ENCODE assay signal across 8 mouse cellular contexts in the genomic region with DNA sequence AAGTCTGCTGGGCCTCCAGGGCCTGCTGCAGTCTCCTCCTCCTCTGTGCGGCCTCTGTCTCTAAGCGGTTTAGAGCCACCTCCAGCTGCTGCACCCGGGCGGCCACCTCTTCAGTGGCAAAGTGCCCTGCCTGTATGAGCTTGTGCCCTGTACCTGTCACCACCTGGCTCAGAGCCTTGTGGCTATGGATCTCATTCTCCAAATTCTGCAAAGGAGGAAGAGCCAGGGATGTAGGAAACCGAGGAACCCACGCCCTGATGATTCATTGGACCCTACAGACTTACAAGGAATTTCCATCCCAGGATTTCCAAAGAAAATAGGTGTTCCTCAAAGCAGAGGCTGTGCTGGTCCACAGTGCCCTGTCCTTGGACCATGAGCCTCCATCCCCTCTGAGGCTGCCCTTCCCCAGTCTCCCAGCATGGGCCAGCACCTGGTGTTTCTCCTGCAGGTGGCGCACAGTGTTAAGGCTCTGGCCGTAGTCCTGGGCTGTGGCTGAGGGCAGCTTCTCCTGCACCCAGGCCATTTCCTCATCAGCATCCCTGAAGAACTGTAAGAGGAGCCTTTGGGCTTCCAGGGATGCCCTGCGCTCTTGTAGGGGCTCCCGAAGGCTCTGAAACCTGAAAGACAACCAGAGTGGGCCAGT. TPM values are rescaled to one million over a fixed set of nuclear protein-coding genes. Genes with fewer than 3 reads are reported as not detected.
DNase-seq lines count a peak whose midpoint lies in the region; ATAC-seq and TF ChIP-seq lines count a peak whose summit lies in the region.

No protein-coding gene starts in this region.

- no peak for ATAC-seq in hindbrain, embryonic 13.5 days (ENCODE audit: low FRiP score)

- peak; percentile 31 for TF ChIP-seq RAD21 in MEL (IDR thresholded peaks at IDR 0.05; ENCODE audit: low read depth, low read length)

- no peaks in the 10 kb centered on the region for H3K27me3 ChIP-seq in hindbrain, embryonic 10.5 days (ENCODE audit: insufficient read depth, poor library complexity, severe bottlenecking)
- H3K27me3 ChIP-seq in hindbrain, embryonic 13.5 days: 0 out of 2 replicates have a peak, but pooled peaks cover 4% of the 10 kb centered on the region
- no peaks in the 10 kb centered on the region; a peak in 1 of 4 replicates for H3K27me3 ChIP-seq in MEL (ENCODE audit: control insufficient read depth in 1 of 2, insufficient read depth in 2 of 2, low read length in 2 of 2)

- peak in 2 of 3 experiments; percentile 57 to 62; a peak in 5 of 6 replicates for TF ChIP-seq CTCF in MEL (IDR thresholded peaks at IDR 0.05 in 2 of 3, conservative IDR thresholded peaks at IDR 0.05 in 1 of 3; ENCODE audit: control insufficient read depth in 1 of 3, insufficient read depth in 1 of 3, low read depth in 2 of 3, low read length in 3 of 3, poor library complexity in 1 of 3, severe bottlenecking in 1 of 3)

- 65% methylated on average over 10 of the region's 10 CpGs for WGBS in hindbrain, embryonic 10.5 days
- 60% methylated on average over 10 of the region's 10 CpGs for WGBS in hindbrain, embryonic 13.5 days

- H3K36me3 ChIP-seq in hindbrain, embryonic 10.5 days: no peaks in the 10 kb centered on the region
- no peaks in the 10 kb centered on the region for H3K36me3 ChIP-seq in hindbrain, embryonic 13.5 days
- no peaks in the 10 kb centered on the region for H3K36me3 ChIP-seq in MEL (ENCODE audit: control insufficient read depth in 1 of 2, insufficient read depth in 2 of 2, low read length in 2 of 2)

- H3K4me3 ChIP-seq in hindbrain, embryonic 10.5 days: no peak overlapping the region
- H3K4me3 ChIP-seq in hindbrain, embryonic 13.5 days: no peak overlapping the region
- no peak overlapping the region for H3K4me3 ChIP-seq in MEL (ENCODE audit: control insufficient read depth in 1 of 2, insufficient read depth in 1 of 2, low read depth in 2 of 2, low read length in 2 of 2)

- no peaks in the 10 kb centered on the region for H3K79me2 ChIP-seq in MEL (ENCODE audit: control insufficient read depth, insufficient read depth, low read length, poor library complexity)

- no peak for TF ChIP-seq EP300 in MEL (IDR thresholded peaks at IDR 0.05; ENCODE audit: low read depth in 1 of 2, low read length in 2 of 2)

- no peak for TF ChIP-seq POLR2A in MEL (IDR thresholded peaks at IDR 0.05; ENCODE audit: control insufficient read depth in 1 of 2, insufficient read depth in 1 of 2, low read depth in 1 of 2, low read length in 2 of 2, poor library complexity in 1 of 2)

- H3K9ac ChIP-seq in hindbrain, embryonic 13.5 days: no peak overlapping the region
- H3K9ac ChIP-seq in MEL (ENCODE audit: control insufficient read depth, low read depth, low read length, poor library complexity, severe bottlenecking): no peak overlapping the region

- H3K4me2 ChIP-seq in hindbrain, embryonic 13.5 days: no peak overlapping the region

- H3K9me3 ChIP-seq in hindbrain, embryonic 10.5 days: no peaks in the 10 kb centered on the region
- no peaks in the 10 kb centered on the region for H3K9me3 ChIP-seq in hindbrain, embryonic 13.5 days
- H3K9me3 ChIP-seq in MEL (replicated peaks; ENCODE audit: insufficient read depth, low read length): no peaks in the 10 kb centered on the region

- DNase-seq in hindbrain, embryonic 10.5 days (ENCODE audit: low spot score): peak; percentile 45
- DNase-seq in 3T3-L1 (ENCODE audit: low read depth, low spot score) (peak; percentile 72), MEL (ENCODE audit: low read depth, low spot score) (no peak)
- DNase-seq in gastrocnemius, postnatal 10 days: peak; percentile 53
- DNase-seq in kidney, postnatal 36 days: peak; percentile 55 to 82
- peak; percentile 39 for DNase-seq in ovary, postnatal 14 days (ENCODE audit: low spot score)
- DNase-seq in layer of hippocampus, adult 8-10 months (ENCODE audit: low spot score in 2 of 2): no peak

- peaks cover 17% of the 10 kb centered on the region for H3K4me1 ChIP-seq in hindbrain, embryonic 10.5 days (replicated peaks)
- no peaks in the 10 kb centered on the region for H3K4me1 ChIP-seq in hindbrain, embryonic 13.5 days (replicated peaks)
- H3K4me1 ChIP-seq in MEL (ENCODE audit: control insufficient read depth in 1 of 2, insufficient read depth in 2 of 2, low read length in 2 of 2): no peaks in the 10 kb centered on the region; a peak in 1 of 4 replicates

- no peak overlapping the region for H3K27ac ChIP-seq in hindbrain, embryonic 10.5 days
- no peak overlapping the region for H3K27ac ChIP-seq in hindbrain, embryonic 13.5 days
- no peak overlapping the region for H3K27ac ChIP-seq in MEL (ENCODE audit: control insufficient read depth, low read depth, low read length)

TF ChIP-seq in MEL, 35 proteins besides CTCF, POLR2A, EP300 and RAD21:
- TF ChIP-seq UBTF (IDR thresholded peaks at IDR 0.05; ENCODE audit: borderline replicate concordance, insufficient read depth, low read depth, low read length) (no peak), E2F4 (IDR thresholded peaks at IDR 0.05; ENCODE audit: borderline replicate concordance, low read depth, low read length) (no peak), TCF12 (IDR thresholded peaks at IDR 0.05; ENCODE audit: low read depth, low read length) (no peak), TAL1 (IDR thresholded peaks at IDR 0.05; ENCODE audit: low read length) (no peak), MEF2A (IDR thresholded peaks at IDR 0.05; ENCODE audit: extremely low read depth, insufficient replicate concordance, low read depth, low read length, poor library complexity, severe bottlenecking) (no peak), GATA1 (IDR thresholded peaks at IDR 0.05; ENCODE audit: low read depth, low read length) (no peak), POLR2AphosphoS5 (IDR thresholded peaks at IDR 0.05; ENCODE audit: borderline replicate concordance, low read depth, low read length) (no peak), HCFC1 (IDR thresholded peaks at IDR 0.05; ENCODE audit: low read depth, low read length) (no peak), CHD2 (IDR thresholded peaks at IDR 0.05; ENCODE audit: low read length) (no peak), MAZ (IDR thresholded peaks at IDR 0.05; ENCODE audit: low read depth, low read length) (no peak), TBP (IDR thresholded peaks at IDR 0.05; ENCODE audit: low read depth, low read length) (no peak), ZMIZ1 (IDR thresholded peaks at IDR 0.05; ENCODE audit: low read depth, low read length) (no peak), ZC3H11A (IDR thresholded peaks at IDR 0.05; ENCODE audit: low read depth, low read length) (0 out of 2 replicates have a peak, but pooled peaks have one; percentile 14), SMC3 (IDR thresholded peaks at IDR 0.05; ENCODE audit: low read depth, low read length) (peak; percentile 54)
TF ChIP-seq in MEL: peak in this region for 2.

RNA-seq across cellular contexts. Expression of a gene that starts 16.5 kb away (rescaled TPM):
- 3.2 and 3.8 TPM in 2 replicates for polyA plus RNA-seq in hindbrain, embryonic 10.5 days (2016; fragmentation: Nextera tagmentation; extraction: Ambion mirVana)
- polyA plus RNA-seq in hindbrain, embryonic 13.5 days (2015; fragmentation: Nextera tagmentation; extraction: Ambion mirVana): 3.7 and 4.1 TPM in 2 replicates
- total RNA-seq in MEL (2012; rRNA removed): 0.54 and 0.59 TPM in 2 replicates
- under 1 TPM in 1 of 2 experiments, not detected in 1; 0.32 TPM for polyA plus RNA-seq in MEL (2012; ENCODE audit: insufficient read depth in 1 of 2, insufficient read length in 2 of 2, low read depth in 1 of 2, low replicate concordance in 2 of 2, missing spikeins in 1 of 2)
- 1 to 10 TPM in 1 of 2 experiments, under 1 TPM in 1; 0.82 to 2.2 TPM for total RNA-seq in gastrocnemius, postnatal 10 days (2021)
- 1 to 10 TPM; 1.4 to 5.6 (median 3.5) TPM for total RNA-seq in layer of hippocampus, adult 8-10 months (2022)

RNA-seq across cellular contexts. Expression of a gene that starts 22.5 kb away (rescaled TPM):
- 3.3 and 6.0 TPM in 2 replicates for polyA plus RNA-seq in hindbrain, embryonic 10.5 days (2016; fragmentation: Nextera tagmentation; extraction: Ambion mirVana)
- polyA plus RNA-seq in hindbrain, embryonic 13.5 days (2015; fragmentation: Nextera tagmentation; extraction: Ambion mirVana): 5.2 and 5.6 TPM in 2 replicates
- 0.46 and 0.96 TPM in 2 replicates for total RNA-seq in MEL (2012; rRNA removed)
- 1 to 10 TPM in 1 of 2 experiments, not detected in 1; 1.7 TPM for polyA plus RNA-seq in MEL (2012; ENCODE audit: insufficient read depth in 1 of 2, insufficient read length in 2 of 2, low read depth in 1 of 2, low replicate concordance in 2 of 2, missing spikeins in 1 of 2)
- 1 to 10 TPM; 1.1 to 1.2 TPM for total RNA-seq in gastrocnemius, postnatal 10 days (2021)
- 1 to 10 TPM; 1.9 to 7.8 (median 3.4) TPM for total RNA-seq in layer of hippocampus, adult 8-10 months (2022)

RNA-seq across cellular contexts. Expression of a gene that starts 22.5 kb away (rescaled TPM):
- polyA plus RNA-seq in hindbrain, embryonic 10.5 days (2016; fragmentation: Nextera tagmentation; extraction: Ambion mirVana): 24.2 and 25.1 TPM in 2 replicates
- polyA plus RNA-seq in hindbrain, embryonic 13.5 days (2015; fragmentation: Nextera tagmentation; extraction: Ambion mirVana): 23.5 and 25.9 TPM in 2 replicates
- total RNA-seq in MEL (2012; rRNA removed): 4.2 and 5.9 TPM in 2 replicates
- 10 to 100 TPM in 1 of 2 experiments, not detected in 1; 12.0 TPM for polyA plus RNA-seq in MEL (2012; ENCODE audit: insufficient read depth in 1 of 2, insufficient read length in 2 of 2, low read depth in 1 of 2, low replicate concordance in 2 of 2, missing spikeins in 1 of 2)
- total RNA-seq in gastrocnemius, postnatal 10 days (2021): 1 to 10 TPM; 4.1 to 5.3 TPM
- total RNA-seq in layer of hippocampus, adult 8-10 months (2022): 1 to 10 TPM; 3.6 to 5.7 (median 4.2) TPM

Comparison
In these comparisons a context has a peak if more than half of its experiments do, and no peak if none do; other contexts are left out.
1. DNase-seq: peak in hindbrain, embryonic 10.5 days (single experiment), 3T3-L1 (single experiment), gastrocnemius, postnatal 10 days (single experiment), kidney, postnatal 36 days (2 of 2) and ovary, postnatal 14 days (single experiment); none in MEL (single experiment) and layer of hippocampus, adult 8-10 months (0 of 2).